Mouse (Mus musculus) left cerebral cortex, adult 11 months (tissue): ENCODE results near the gene Rbsn.

Experiments used
- DNase-seq: peaks from one replicate; pipeline ENCODE4 v3.0.0; 2022; ENCODE audit warnings: low spot score

Gene Rbsn

GRCm38 (mm10) chr6:92176450-92176849 lies 38.3 kb downstream of the Rbsn start:
- no peak for DNase-seq

GRCm38 (mm10) chr6:92162724-92163123 lies 52.0 kb downstream of the Rbsn start:
- no peak for DNase-seq

- no peak for DNase-seq
These were observed 55.9 kb downstream of the Rbsn start for GRCm38 (mm10) chr6:92158801-92159200.

GRCm38 (mm10) chr6:92153774-92154173 lies 61.0 kb downstream of the Rbsn start:
- no peak for DNase-seq

- DNase-seq, result no peak
These were observed 68.8 kb downstream of the Rbsn start for GRCm38 (mm10) chr6:92145881-92146280.
